Mouse (Mus musculus): ENCODE results near the gene Fbxo44.

- TF ChIP-seq CTCF (IDR thresholded peaks at IDR 0.05; ENCODE audit: extremely low read depth, insufficient read depth, insufficient read length, insufficient replicate concordance) (no peak), POLR2A (IDR thresholded peaks at IDR 0.05; ENCODE audit: low read depth, low read length) (no peak)
Measured at GRCm38 (mm10) chr4:148139767-148140097, 20.6 kb downstream of the Fbxo44 start.

Data from spleen, adult 2 months (tissue).